Mouse (Mus musculus): Measurements from ENCODE around the gene Rapgef5.

DNA sequence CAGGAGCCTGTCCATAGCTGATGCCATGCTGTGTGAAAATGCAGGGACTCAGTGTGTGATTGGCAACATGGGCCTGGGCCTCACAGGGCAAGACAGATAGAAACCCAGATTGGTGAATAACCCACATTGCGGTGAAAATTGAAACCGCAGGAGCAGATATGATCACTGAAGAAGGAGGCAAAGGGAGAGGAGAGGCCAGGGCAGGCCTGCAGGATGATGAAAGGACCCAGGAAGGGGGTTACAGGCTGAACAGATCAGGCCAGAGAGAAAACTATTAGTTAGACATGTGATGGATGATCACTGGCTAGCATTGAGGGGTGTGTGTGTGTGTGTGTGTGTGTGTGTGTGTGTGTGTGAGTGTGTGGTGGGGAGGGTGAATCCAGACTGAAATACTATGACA, 122.6 kb downstream of the Rapgef5 start:
- no peak for TF ChIP-seq POLR2A (IDR thresholded peaks at IDR 0.05; ENCODE audit: borderline replicate concordance, extremely low read depth, insufficient read depth, insufficient read length, poor library complexity, severe bottlenecking)
- no peak for TF ChIP-seq CTCF (IDR thresholded peaks at IDR 0.05; ENCODE audit: borderline replicate concordance, extremely low read depth, insufficient read depth, insufficient read length)

Data from brain, embryonic 14.5 days (tissue).